Mouse (Mus musculus) telencephalon, adult 2 months (tissue): ENCODE data around the gene Samd4.

ENCODE experiments used
- DNase-seq: peaks from one replicate; pipeline ENCODE4 v3.0.0-alpha.2; 2011; ENCODE audit warnings: low read depth, low spot score

Gene Samd4

GRCm38 (mm10) chr14:46955109-46955508, 72.5 kb downstream of the Samd4 start:
- no peak for DNase-seq

- no peak for DNase-seq
These were observed 73.0 kb downstream of the Samd4 start for GRCm38 (mm10) chr14:46955574-46956043.

GRCm38 (mm10) chr14:46956121-46956520, 73.5 kb downstream of the Samd4 start:
- no peak for DNase-seq

GRCm38 (mm10) chr14:46959166-46959721, 76.6 kb downstream of the Samd4 start:
- no peak for DNase-seq

GRCm38 (mm10) chr14:46959831-46960230, 77.2 kb downstream of the Samd4 start:
- DNase-seq, result no peak

GRCm38 (mm10) chr14:46962832-46963231, 80.2 kb downstream of the Samd4 start:
- DNase-seq, result no peak

GRCm38 (mm10) chr14:46964074-46964872, 81.6 kb downstream of the Samd4 start:
- no peak for DNase-seq

GRCm38 (mm10) chr14:46966206-46966605, 83.6 kb downstream of the Samd4 start:
- no peak for DNase-seq

- DNase-seq, result no peak
These were observed 85.4 kb downstream of the Samd4 start for GRCm38 (mm10) chr14:46968046-46968445.

- no peak for DNase-seq
These were observed 88.0 kb downstream of the Samd4 start for GRCm38 (mm10) chr14:46970673-46971072.

- no peak for DNase-seq
These were observed 89.1 kb downstream of the Samd4 start for GRCm38 (mm10) chr14:46971802-46972201.

GRCm38 (mm10) chr14:46974874-46975273, 92.2 kb downstream of the Samd4 start:
- no peak for DNase-seq

GRCm38 (mm10) chr14:46975969-46976368, 93.3 kb downstream of the Samd4 start:
- no peak for DNase-seq

- no peak for DNase-seq
These were observed 94.1 kb downstream of the Samd4 start for GRCm38 (mm10) chr14:46976712-46977111.

GRCm38 (mm10) chr14:46977660-46978059, 95.0 kb downstream of the Samd4 start:
- no peak for DNase-seq

GRCm38 (mm10) chr14:46979172-46979571, 96.5 kb downstream of the Samd4 start:
- DNase-seq, result no peak

- peak; percentile 62 for DNase-seq
These were observed 98.2 kb downstream of the Samd4 start for GRCm38 (mm10) chr14:46980736-46981438.

- no peak for DNase-seq
These were observed 99.5 kb downstream of the Samd4 start for GRCm38 (mm10) chr14:46982106-46982505.

- no peak for DNase-seq
These were observed 102.0 kb downstream of the Samd4 start for GRCm38 (mm10) chr14:46984542-46985125.

- DNase-seq, result peak; percentile 46
These were observed 107.0 kb downstream of the Samd4 start for GRCm38 (mm10) chr14:46989694-46990093.

GRCm38 (mm10) chr14:46990450-46990849, 107.8 kb downstream of the Samd4 start:
- DNase-seq, result no peak

GRCm38 (mm10) chr14:46994704-46995103, 112.0 kb downstream of the Samd4 start:
- DNase-seq, result no peak
